Mouse (Mus musculus): ENCODE results near the gene Fxyd7.

- TF ChIP-seq CTCF (IDR thresholded peaks at IDR 0.05; ENCODE audit: borderline replicate concordance, insufficient read depth, low read depth, low read length) (no peak), POLR2A (IDR thresholded peaks at IDR 0.05; ENCODE audit: borderline replicate concordance, insufficient read depth, low read length) (no peak)
These were observed 28.4 kb upstream of the Fxyd7 start for GRCm38 (mm10) chr7:31079670-31080069.

All from cerebellum, adult 2 months (tissue).